Mouse (Mus musculus): ENCODE measurements around the gene Stpg4.

Stpg4 gene

DNA sequence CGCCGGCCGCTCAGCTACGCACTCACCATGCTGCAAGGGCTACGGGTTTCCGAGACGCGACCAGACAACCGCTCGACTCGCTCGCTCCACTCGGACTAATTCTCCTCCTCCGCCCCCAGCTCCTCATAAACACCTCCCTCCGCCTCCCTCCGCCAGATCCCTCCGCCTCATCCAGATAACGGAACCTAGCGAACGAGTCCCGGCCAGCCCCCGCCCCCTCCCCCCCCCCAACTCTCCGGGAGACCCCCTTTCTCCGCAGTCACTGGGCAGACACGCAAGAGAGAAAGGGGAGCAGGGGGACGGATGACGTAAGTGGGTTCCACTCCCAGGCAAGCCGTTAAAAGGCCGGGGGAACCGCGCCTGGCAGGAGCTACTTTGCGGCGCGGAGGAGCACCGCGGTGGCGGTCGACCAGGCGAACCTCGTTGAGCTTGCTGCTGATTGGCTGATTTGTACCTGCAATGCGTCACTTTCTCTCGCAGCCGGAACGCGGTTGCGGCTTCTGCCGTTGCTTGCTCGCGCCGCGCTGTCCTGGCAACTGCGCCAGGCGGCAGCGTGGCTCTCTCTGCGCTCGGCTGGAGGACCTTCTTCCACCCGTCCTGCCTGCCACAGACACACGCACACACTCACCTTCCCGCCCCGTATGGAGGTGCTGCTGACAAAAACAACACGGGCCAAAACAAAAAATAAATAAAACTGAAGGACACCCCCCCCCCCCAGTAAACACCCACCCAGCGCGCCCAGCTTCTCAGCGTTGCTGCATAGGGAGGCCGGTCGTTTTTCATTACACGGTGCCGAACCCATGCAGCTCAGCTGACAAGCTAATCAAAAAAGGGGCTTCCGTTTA, 19.4 kb upstream of the Stpg4 start, which contains the start of gene Calm2:
TSS of gene Calm2 (minus strand) at position 169 of the 845 bp plus-strand sequence.
- DNase-seq (ENCODE audit: low read depth, low spot score): peak; percentile 96

GRCm38 (mm10) chr17:87445917-87446766, 18.6 kb upstream of the Stpg4 start:
- DNase-seq (ENCODE audit: low read depth, low spot score): no peak

GRCm38 (mm10) chr17:87445337-87445916, 17.9 kb upstream of the Stpg4 start:
- no peak for DNase-seq (ENCODE audit: low read depth, low spot score)

GRCm38 (mm10) chr17:87444763-87445162, 17.2 kb upstream of the Stpg4 start:
- DNase-seq (ENCODE audit: low read depth, low spot score): no peak

GRCm38 (mm10) chr17:87441537-87441936, 14.0 kb upstream of the Stpg4 start:
- DNase-seq (ENCODE audit: low read depth, low spot score): no peak

- DNase-seq (ENCODE audit: low read depth, low spot score): no peak
Measured at GRCm38 (mm10) chr17:87439441-87439840, 11.9 kb upstream of the Stpg4 start.

GRCm38 (mm10) chr17:87433929-87434328, 6.4 kb upstream of the Stpg4 start:
- DNase-seq (ENCODE audit: low read depth, low spot score): no peak

DNA sequence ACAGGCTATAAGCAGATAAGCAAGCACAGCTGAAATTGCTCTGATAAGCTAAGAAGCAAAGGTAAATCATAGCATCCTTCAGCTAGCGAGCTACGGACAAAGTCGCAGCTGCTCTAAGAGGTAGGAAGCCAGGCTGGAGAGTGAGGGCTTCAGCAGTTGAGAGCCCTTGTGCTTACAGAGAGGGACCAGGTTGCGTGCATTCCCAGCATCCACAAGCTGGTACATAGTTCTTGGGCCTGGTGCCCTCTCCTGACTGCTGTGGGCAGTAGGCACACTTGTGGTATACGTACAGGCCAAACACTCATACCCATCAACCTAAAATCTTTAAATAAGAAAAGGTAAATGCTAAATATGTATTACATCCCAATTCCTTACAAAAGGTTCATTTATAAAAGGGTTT, 5.2 kb upstream of the Stpg4 start:
- DNase-seq (ENCODE audit: low read depth, low spot score): no peak

- no peak for DNase-seq (ENCODE audit: low read depth, low spot score)
Measured at GRCm38 (mm10) chr17:87432314-87432713, 4.8 kb upstream of the Stpg4 start.

GRCm38 (mm10) chr17:87429431-87429830, 1.9 kb upstream of the Stpg4 start:
- no peak for DNase-seq (ENCODE audit: low read depth, low spot score)

GRCm38 (mm10) chr17:87418082-87418481, 9.5 kb downstream of the Stpg4 start:
- no peak for DNase-seq (ENCODE audit: low read depth, low spot score)

DNA sequence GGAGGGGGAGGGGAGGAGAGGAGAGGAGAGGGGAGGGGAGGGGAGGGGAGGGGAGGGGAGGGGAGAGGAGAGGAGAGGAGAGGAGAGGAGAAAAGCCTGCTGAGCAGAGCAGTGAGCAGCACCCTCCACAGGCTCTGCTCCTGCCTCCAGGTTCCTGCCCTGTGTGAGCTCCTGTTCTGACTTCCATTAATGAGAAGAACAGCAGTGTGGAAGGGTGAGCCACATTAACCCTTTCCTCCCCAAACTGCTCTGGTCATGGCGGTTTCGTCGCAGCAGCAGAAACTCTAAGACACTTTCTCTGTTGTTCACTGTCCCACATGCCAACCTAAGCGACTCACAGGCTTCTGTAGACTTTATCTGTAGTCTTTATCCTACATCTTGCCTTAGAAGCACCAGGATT, 20.9 kb downstream of the Stpg4 start:
- DNase-seq (ENCODE audit: low read depth, low spot score): no peak

DNA sequence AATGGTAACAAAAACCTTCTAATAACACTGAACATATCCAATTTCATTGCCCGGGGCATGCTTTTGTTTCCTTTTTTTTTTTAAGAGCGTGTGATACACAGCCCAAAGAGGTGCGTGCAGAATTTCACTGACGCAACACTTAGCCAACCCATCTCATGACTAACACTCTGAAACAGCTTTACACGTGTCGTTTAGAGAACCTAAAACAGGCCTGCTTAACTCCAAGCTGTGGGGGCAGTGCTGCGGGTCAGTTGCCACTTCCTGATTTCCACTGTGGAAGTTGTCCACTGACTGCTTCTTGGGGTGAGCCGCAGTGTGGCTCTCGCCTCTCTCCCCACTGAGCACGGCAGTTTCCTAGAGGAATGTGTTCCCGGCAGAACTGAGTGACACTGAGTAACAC, 22.0 kb downstream of the Stpg4 start:
- no peak for DNase-seq (ENCODE audit: low read depth, low spot score)

DNA sequence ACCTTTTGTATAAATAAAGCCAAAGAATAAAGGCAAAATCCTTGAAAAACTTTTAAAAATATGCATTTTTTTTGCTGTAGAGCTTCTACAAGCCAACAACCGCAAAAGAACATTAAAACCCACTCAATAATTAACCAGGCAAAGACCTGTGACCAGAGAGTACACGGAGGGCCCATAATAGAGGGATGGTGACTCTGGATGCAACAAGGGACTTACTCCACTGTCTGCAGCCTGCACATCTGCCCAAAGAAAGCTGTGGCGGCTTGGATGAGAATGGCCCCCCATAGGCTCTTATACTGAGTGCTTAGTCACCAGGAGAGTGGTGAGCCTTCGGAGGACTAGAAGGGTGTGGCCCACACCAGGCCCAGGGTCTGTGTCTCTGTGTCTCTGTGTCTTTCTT, 24.1 kb downstream of the Stpg4 start:
- DNase-seq (ENCODE audit: low read depth, low spot score): no peak

DNA sequence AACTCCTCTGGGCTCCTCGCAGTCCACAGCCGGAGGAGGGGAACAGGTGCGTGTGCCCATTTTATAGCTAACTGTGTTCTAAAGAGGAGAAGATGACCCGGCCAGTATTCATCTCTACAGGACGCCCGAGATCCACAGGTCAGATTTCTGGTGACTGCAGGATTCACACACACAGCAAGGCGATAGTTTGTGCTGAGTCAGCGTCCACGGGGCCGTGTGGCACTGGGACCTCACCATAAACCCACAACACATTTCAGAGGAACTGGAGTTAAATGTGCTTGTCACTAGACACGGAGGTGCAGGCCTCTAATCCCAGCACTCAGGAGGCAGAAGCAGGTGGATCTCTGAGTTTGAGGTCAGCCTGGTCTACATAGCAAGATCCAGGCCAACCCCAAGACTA, 25.1 kb downstream of the Stpg4 start:
- DNase-seq (ENCODE audit: low read depth, low spot score): no peak

DNA sequence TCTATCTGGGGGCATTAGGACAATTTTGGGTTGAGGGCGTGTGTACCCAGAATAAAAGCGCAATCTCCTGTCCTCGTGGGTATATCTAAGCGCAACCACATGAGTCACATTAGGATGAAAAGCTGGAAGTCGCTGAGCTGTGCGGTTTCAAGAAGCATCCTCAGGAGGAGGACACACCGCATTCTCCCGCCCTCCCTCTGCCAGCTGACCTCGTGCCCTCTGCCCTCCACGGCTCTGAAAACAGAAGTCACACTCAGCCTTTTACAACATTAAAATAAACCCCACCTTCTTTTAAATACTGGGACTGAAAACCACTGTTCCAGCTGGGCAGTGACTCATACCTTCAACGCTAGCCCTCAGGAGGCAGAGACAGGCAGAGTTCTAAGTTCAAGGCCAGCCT, 30.5 kb downstream of the Stpg4 start:
- DNase-seq (ENCODE audit: low read depth, low spot score): no peak

- no peak for DNase-seq (ENCODE audit: low read depth, low spot score)
Measured at GRCm38 (mm10) chr17:87391242-87391641, 36.3 kb downstream of the Stpg4 start.

DNA sequence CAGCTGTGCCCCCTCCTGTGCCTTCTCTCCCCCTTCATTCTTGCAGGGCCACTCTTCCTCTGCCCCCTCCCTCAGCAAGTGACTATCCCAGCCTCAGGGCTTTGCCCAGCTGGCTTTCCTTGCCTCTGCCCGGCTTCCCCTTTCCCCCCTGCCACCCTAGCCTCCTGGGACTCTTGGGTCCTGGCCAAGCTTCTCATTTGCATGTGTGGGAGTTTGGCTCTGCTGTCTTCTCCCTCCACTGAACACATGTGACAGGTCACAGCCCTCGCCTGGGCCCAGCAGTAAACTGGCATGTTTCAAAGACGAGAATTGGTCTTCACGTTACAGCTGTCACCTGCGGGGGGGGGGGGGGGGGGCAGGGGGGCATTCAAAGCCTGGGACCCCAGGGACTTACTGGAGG, 40.5 kb downstream of the Stpg4 start:
- DNase-seq (ENCODE audit: low read depth, low spot score): no peak

- no peak for DNase-seq (ENCODE audit: low read depth, low spot score)
Measured at GRCm38 (mm10) chr17:87385835-87386234, 41.7 kb downstream of the Stpg4 start.

DNA sequence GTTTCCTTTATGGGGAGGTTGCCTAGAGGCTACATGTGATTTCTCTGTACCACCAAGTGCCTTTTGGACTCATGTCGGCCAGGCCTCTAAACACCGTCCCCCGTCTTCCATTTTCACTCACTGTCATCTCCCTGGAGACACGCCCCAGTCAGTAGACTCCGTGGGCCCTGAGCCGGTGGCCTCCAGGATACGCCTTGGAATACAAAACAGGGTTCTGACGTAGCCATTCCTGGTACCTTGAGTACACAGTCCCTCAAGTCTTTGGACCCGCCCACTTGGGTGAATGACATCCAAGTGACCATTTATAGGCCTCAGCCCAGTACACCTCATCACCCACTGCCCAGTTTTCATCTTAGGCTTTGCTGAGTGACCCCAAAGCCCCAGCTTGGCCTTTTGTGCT, 46.9 kb downstream of the Stpg4 start:
- DNase-seq (ENCODE audit: low read depth, low spot score): no peak

DNA sequence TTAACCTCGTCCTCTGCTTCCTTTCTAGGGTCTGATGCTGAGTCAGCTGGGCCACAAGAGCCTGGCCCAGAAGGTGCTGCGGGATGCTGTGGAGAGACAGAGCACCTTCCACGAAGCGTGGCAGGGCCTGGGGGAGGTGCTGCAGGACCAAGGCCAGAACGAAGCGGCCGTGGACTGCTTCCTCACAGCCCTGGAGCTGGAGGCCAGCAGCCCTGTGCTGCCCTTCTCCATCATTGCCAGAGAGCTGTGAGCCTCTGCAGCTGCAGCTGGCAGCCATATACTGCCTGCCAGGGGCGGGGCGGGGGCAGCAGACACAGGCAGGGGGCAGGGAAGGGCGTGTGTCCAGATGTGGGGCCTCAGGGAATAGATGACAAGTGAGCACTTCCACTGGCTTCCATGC, 47.7 kb downstream of the Stpg4 start:
- DNase-seq (ENCODE audit: low read depth, low spot score): no peak

DNA sequence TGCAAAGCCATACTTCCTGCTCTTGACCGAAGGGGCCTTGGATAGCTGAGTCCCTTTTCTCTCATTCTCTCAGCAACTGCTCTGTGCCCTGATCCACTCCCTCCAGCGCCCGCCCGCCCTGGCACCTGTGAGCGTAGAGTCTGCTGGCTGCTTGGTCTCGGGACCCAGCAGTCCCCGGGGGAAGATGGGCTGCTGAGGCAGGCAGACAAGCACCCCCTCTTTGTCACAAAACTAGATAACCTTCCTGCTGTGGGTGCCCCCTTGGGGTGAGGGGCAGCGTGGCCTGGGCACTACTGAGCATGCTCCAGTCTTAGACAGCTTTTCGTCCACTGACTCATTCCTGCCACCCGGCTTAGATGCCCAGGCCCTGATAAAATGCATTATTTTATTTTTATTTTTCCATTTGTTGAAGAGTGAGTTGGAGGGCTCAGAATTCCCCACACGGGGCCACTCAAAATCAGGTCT, 48.3 kb downstream of the Stpg4 start:
- DNase-seq (ENCODE audit: low read depth, low spot score): no peak
